Mouse (Mus musculus) midbrain, embryonic 11.5 days (tissue): Measurements from ENCODE around the gene Il1f8. TPM values are rescaled to one million over a fixed set of nuclear protein-coding genes. Genes with fewer than 3 reads are reported as not detected.

Experiments used
- ATAC-seq: fragments of 200-750 bp; cut with Nextera tagmentation; 2 replicates; pipeline ENCODE4 v1.8.0; 2017; ENCODE audit warnings: moderate TSS enrichment, moderate library complexity; ENCODE audit not compliant: low FRiP score
- DNase-seq: peaks from one replicate; pipeline ENCODE4 v3.0.0; 2015; ENCODE audit warnings: low spot score; ENCODE audit errors: missing footprints
- H3K27ac ChIP-seq: fragments of 300-500 bp; sonication (generic); 2 replicates; pipeline ENCODE4 v1.5.1; 2014; ENCODE audit warnings: low read depth, low read length
- H3K27me3 ChIP-seq: fragments of 300-500 bp; sonication (generic); 2 replicates; pipeline ENCODE4 v1.6.1; 2014; ENCODE audit warnings: mild to moderate bottlenecking, low read length, moderate library complexity, mixed read lengths; ENCODE audit not compliant: control insufficient read depth, insufficient read depth
- H3K36me3 ChIP-seq: fragments of 300-500 bp; sonication (generic); 2 replicates; pipeline ENCODE4 v1.6.1; 2014; ENCODE audit warnings: mild to moderate bottlenecking, low read length, moderate library complexity, mixed read lengths; ENCODE audit not compliant: control insufficient read depth, insufficient read depth
- H3K4me1 ChIP-seq: fragments of 300-500 bp; sonication (generic); 2 replicates; pipeline ENCODE4 v1.6.1; 2014; ENCODE audit warnings: low read length; ENCODE audit not compliant: control insufficient read depth, insufficient read depth
- H3K4me2 ChIP-seq: fragments of 300-500 bp; sonication (generic); 2 replicates; pipeline ENCODE4 v1.6.1; 2014; ENCODE audit warnings: mild to moderate bottlenecking, moderate library complexity
- H3K4me3 ChIP-seq: fragments of 300-500 bp; sonication (generic); 2 replicates; pipeline ENCODE4 v1.5.1; 2014; ENCODE audit warnings: low read depth, low read length
- H3K9ac ChIP-seq: fragments of 300-500 bp; sonication (generic); 2 replicates; pipeline ENCODE4 v1.6.1; 2014; ENCODE audit warnings: low read length
- H3K9me3 ChIP-seq: fragments of 300-500 bp; sonication (generic); 2 replicates; pipeline ENCODE4 v1.6.1; 2016; ENCODE audit warnings: low read length; ENCODE audit not compliant: control insufficient read depth
- WGBS: fragments of 180-500 bp; shearing (Covaris S2); extraction: QIAGEN DNeasy Blood & Tissue Kit; methylation state at CpG from one replicate; pipeline ENCODE4 v1.1.7; 2014; 5-methylcytosine and 5-hydroxymethylcytosine counted together
- polyA plus RNA-seq: library from polyadenylated mRNA; unstranded; fragments of >200 nt; fragmentation: Nextera tagmentation; extraction: Ambion mirVana; gene quantifications from 2 replicates; pipeline ENCODE4 v1.2.1, GENCODE M21; 2014

Il1f8 gene
- polyA plus RNA-seq, 1 experiment from 2014 or later, result not detected

- H3K4me1 ChIP-seq, result no peaks in the 10 kb centered on the region
- ATAC-seq, result no peak
- no peaks in the 10 kb centered on the region for H3K27me3 ChIP-seq
- 75% methylated on average over 1 of the region's 1 CpGs for WGBS
- H3K4me3 ChIP-seq, result no peak overlapping the region
- H3K4me2 ChIP-seq, result no peak overlapping the region
- no peak overlapping the region for H3K9ac ChIP-seq
- H3K36me3 ChIP-seq, result no peaks in the 10 kb centered on the region
- no peaks in the 10 kb centered on the region for H3K9me3 ChIP-seq
- DNase-seq, result no peak
- H3K27ac ChIP-seq, result no peak overlapping the region
Observed at GRCm38 (mm10) chr2:24188189-24188588, 35.2 kb downstream of the Il1f8 start.

Other genes with a start within 250 kb of the Il1f8 start
- gene Hnmt, start 103.8 kb upstream of the Il1f8 start, polyA plus RNA-seq, result 1.7 and 2.9 TPM in 2 replicates
- gene Tbpl2, start 56.6 kb upstream of the Il1f8 start, polyA plus RNA-seq, result not detected in 2 replicates
- gene Il1f9, start 33.3 kb downstream of the Il1f8 start, polyA plus RNA-seq, result not detected in 2 replicates
- gene Il1f6, start 62.3 kb downstream of the Il1f8 start, polyA plus RNA-seq, result not detected in 2 replicates
- gene Il1f5, start 123.8 kb downstream of the Il1f8 start, polyA plus RNA-seq, result not detected in 2 replicates
- gene Il1f10, start 138.0 kb downstream of the Il1f8 start, polyA plus RNA-seq, result not detected in 2 replicates
- gene Il1rn, start 183.7 kb downstream of the Il1f8 start, polyA plus RNA-seq, result 0.08 and 0.15 TPM in 2 replicates
- 0.36 TPM in 2 replicates for gene Psd4, start 214.4 kb downstream of the Il1f8 start, polyA plus RNA-seq